Mouse (Mus musculus) lung, adult 2 months (tissue): ENCODE data around the gene Ranbp3l.

Experiments
- CTCF ChIP-seq: fragments of 200-500 bp; IDR thresholded peaks from 2 replicates; pipeline ENCODE4 v1.5.1; 2011; ENCODE audit warnings: mild to moderate bottlenecking, low read length, control low read depth; ENCODE audit not compliant: insufficient read depth
- POLR2A ChIP-seq: fragments of 200-500 bp; IDR thresholded peaks from 2 replicates; pipeline ENCODE4 v1.6.1; 2011; ENCODE audit warnings: low read depth, mild to moderate bottlenecking, control low read depth, low read length, borderline replicate concordance; ENCODE audit errors: extremely low read depth

DNA sequence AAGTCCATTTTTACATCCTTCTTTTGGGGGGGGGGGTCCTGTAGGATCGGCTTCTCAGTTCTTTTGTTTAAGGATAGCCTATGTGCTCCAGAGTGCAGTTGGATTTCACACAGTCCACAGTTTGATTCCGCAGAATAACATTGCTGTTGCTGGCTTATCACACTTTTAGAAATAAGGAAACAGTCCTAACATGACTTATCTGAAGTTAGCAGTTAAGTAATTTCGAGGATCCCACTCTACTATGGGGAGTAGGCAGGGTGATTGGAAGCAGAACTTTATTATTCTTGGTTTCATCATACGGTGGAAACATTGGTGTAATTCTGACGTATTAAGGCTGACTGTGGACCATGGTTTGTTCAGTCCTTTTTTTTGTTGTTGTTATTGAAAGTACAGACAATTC is 122.9 kb downstream of the Ranbp3l start:
- TF ChIP-seq CTCF, result no peak
- TF ChIP-seq POLR2A, result no peak
